Mouse (Mus musculus) thymus, adult 18-20 months (tissue): ENCODE results near the gene Trpm1.
A peak's percentile ranks its signal among the peaks of the same experiment; 100 is the strongest.

Source experiments
- DNase-seq, 2 experiments: peaks; one replicate each; pipeline ENCODE4 v3.0.0; 2022; ENCODE audit warnings: mixed read lengths in 2 of 2

The Trpm1 gene

GRCm38 (mm10) chr7:64236521-64236920 lies 82.9 kb downstream of the Trpm1 start:
- no peak for DNase-seq

GRCm38 (mm10) chr7:64237747-64238146 lies 84.1 kb downstream of the Trpm1 start:
- DNase-seq, result no peak

GRCm38 (mm10) chr7:64238410-64239086 lies 84.9 kb downstream of the Trpm1 start:
- DNase-seq, result no peak

- DNase-seq, result no peak
These were observed 85.6 kb downstream of the Trpm1 start for GRCm38 (mm10) chr7:64239138-64239805.

- DNase-seq, result no peak
These were observed 86.2 kb downstream of the Trpm1 start for GRCm38 (mm10) chr7:64239806-64240315.

- DNase-seq, result no peak
These were observed 88.8 kb downstream of the Trpm1 start for GRCm38 (mm10) chr7:64242424-64242823.

GRCm38 (mm10) chr7:64244371-64244770 lies 90.7 kb downstream of the Trpm1 start:
- DNase-seq, result no peak

GRCm38 (mm10) chr7:64246713-64247112 lies 93.1 kb downstream of the Trpm1 start:
- no peak for DNase-seq

- DNase-seq, result no peak
These were observed 94.7 kb downstream of the Trpm1 start for GRCm38 (mm10) chr7:64248352-64248751.

- no peak for DNase-seq
These were observed 96.1 kb downstream of the Trpm1 start for GRCm38 (mm10) chr7:64249715-64250114.

- DNase-seq, result no peak
These were observed 96.8 kb downstream of the Trpm1 start for GRCm38 (mm10) chr7:64250417-64250816.

- no peak for DNase-seq
These were observed 100.1 kb downstream of the Trpm1 start for GRCm38 (mm10) chr7:64253736-64254135.

- no peak for DNase-seq
These were observed 112.1 kb downstream of the Trpm1 start for GRCm38 (mm10) chr7:64265502-64266279.

GRCm38 (mm10) chr7:64266587-64266986 lies 113.0 kb downstream of the Trpm1 start:
- DNase-seq, result no peak

- DNase-seq, result no peak
These were observed 118.3 kb downstream of the Trpm1 start for GRCm38 (mm10) chr7:64271926-64272325.

GRCm38 (mm10) chr7:64275518-64275917 lies 121.9 kb downstream of the Trpm1 start:
- DNase-seq, result no peak

GRCm38 (mm10) chr7:64276921-64277320 lies 123.3 kb downstream of the Trpm1 start:
- no peak for DNase-seq

GRCm38 (mm10) chr7:64278526-64278925 lies 124.9 kb downstream of the Trpm1 start:
- DNase-seq, result no peak

GRCm38 (mm10) chr7:64279548-64279947 lies 125.9 kb downstream of the Trpm1 start:
- no peak for DNase-seq

GRCm38 (mm10) chr7:64286566-64286965 lies 132.9 kb downstream of the Trpm1 start:
- no peak for DNase-seq

GRCm38 (mm10) chr7:64287414-64288091 lies 133.9 kb downstream of the Trpm1 start, which contains the start of gene Mtmr10:
Gene Mtmr10 (plus strand): TSS chr7:64287653.
- DNase-seq, result peak; percentile 91 to 92

GRCm38 (mm10) chr7:64289416-64289815 lies 135.8 kb downstream of the Trpm1 start:
- no peak for DNase-seq

GRCm38 (mm10) chr7:64290431-64290830 lies 136.8 kb downstream of the Trpm1 start:
- no peak for DNase-seq
